Comparison of ENCODE assay signal across 8 mouse cellular contexts in the genomic region with DNA sequence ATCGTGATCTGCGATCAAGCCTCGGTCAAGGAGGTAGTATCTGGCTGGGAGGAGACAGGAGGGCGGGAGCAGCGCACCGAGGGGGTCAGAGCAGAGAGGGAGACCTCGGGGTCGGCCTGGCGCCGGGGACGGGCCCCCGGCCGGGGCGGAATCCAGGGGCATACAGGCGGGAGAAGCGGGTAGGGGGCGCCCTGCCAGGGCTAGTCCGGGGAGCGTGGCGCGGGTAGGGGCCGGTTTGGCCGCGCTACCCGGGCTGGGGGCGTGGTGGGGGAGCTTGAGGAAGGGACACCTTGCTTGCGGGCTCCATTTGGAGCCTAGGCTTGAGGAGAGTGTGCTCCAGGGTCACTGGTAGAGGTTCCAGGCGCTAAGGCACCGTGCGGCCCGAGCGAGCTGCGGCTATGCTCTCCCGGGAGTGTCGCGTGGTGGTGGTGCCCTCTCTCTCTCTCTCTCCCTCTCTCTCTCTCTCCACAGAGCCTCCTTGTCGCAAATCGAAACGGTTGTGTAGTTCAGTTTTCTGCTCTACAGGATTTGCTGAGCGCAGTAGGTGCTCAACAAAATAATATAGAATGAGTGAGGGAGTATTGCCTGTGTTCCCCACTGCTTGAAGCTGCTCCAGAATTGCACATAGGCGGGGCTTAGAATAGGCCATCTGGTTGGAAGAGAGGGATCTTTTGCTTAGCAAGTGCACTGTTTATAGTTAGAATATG. TPM values are rescaled to one million over a fixed set of nuclear protein-coding genes. Genes with fewer than 3 reads are reported as not detected.
DNase-seq lines count a peak whose midpoint lies in the region; ATAC-seq and TF ChIP-seq lines count a peak whose summit lies in the region.
"Had no signal": no experiment of that assay in that cellular context is flagged by ENCODE, and none has a peak within 500 bp of the region (broad histone marks: within the 10 kb centered on the region; RNA-seq: fewer than 3 reads in every experiment).

No protein-coding gene starts in this region.

- peaks cover 14% of the 10 kb centered on the region for H3K79me2 ChIP-seq in CH12.LX (replicated peaks; ENCODE audit: control insufficient read depth, extremely low read depth, insufficient read depth, poor library complexity, severe bottlenecking)

- peaks cover 7 to 28% of the 10 kb centered on the region in 2 experiments; a peak in 3 of 4 replicates for H3K4me1 ChIP-seq in CH12.LX (ENCODE audit: control insufficient read depth in 1 of 2, insufficient read depth in 2 of 2)
- H3K4me1 ChIP-seq in heart, embryonic 15.5 days (replicated peaks), result peaks cover 23% of the 10 kb centered on the region
- H3K4me1 ChIP-seq in limb, embryonic 12.5 days (replicated peaks), result peaks cover 20% of the 10 kb centered on the region
- H3K4me1 ChIP-seq in midbrain, embryonic 15.5 days, result peaks cover 28% of the 10 kb centered on the region
- H3K4me1 ChIP-seq in thymus, adult 2 months (replicated peaks; ENCODE audit: control insufficient read depth, insufficient read depth, low read length), result peaks cover 12% of the 10 kb centered on the region

- WGBS in heart, embryonic 15.5 days, result under 1% methylated on average over 41 of the region's 41 CpGs
- under 1% methylated on average over 38 of the region's 41 CpGs for WGBS in limb, embryonic 12.5 days
- 0% methylated on average over 40 of the region's 41 CpGs for WGBS in midbrain, embryonic 15.5 days
- under 1% methylated on average over 40 of the region's 41 CpGs for WGBS in thymus, adult 2 months

- peak overlapping the region; percentile 68 to 97 (median 92) for H3K4me3 ChIP-seq in CH12.LX (replicated peaks in 1 of 3; ENCODE audit: low read depth in 2 of 3, low read length in 2 of 3, poor library complexity in 1 of 3)
- H3K4me3 ChIP-seq in heart, embryonic 15.5 days, result peak overlapping the region; percentile 96
- peak overlapping the region; percentile 86 for H3K4me3 ChIP-seq in limb, embryonic 12.5 days (replicated peaks)
- peak overlapping the region; percentile 94 for H3K4me3 ChIP-seq in midbrain, embryonic 15.5 days
- peak overlapping the region; percentile 92 for H3K4me3 ChIP-seq in thymus, adult 2 months (ENCODE audit: control insufficient read depth, insufficient read depth, low read length)

- TF ChIP-seq RAD21 in CH12.LX (IDR thresholded peaks at IDR 0.05; ENCODE audit: low read depth, low read length), result no peak

- H3K36me3 ChIP-seq in CH12.LX (replicated peaks in 1 of 2; ENCODE audit: control insufficient read depth in 1 of 2, insufficient read depth in 1 of 2, low read length in 1 of 2), result peaks cover 21 to 47% of the 10 kb centered on the region in 2 experiments
- peaks cover 35% of the 10 kb centered on the region for H3K36me3 ChIP-seq in heart, embryonic 15.5 days
- H3K36me3 ChIP-seq in limb, embryonic 12.5 days, result peaks cover 38% of the 10 kb centered on the region
- peaks cover 24% of the 10 kb centered on the region; the same call in 1 of the 2 replicates for H3K36me3 ChIP-seq in midbrain, embryonic 15.5 days (replicated peaks)
- no peaks in the 10 kb centered on the region; the same call in 1 of the 2 replicates for H3K36me3 ChIP-seq in thymus, adult 2 months (ENCODE audit: control insufficient read depth, insufficient read depth, low read length)

- no peaks in the 10 kb centered on the region for H3K27me3 ChIP-seq in CH12.LX (replicated peaks)
- no peaks in the 10 kb centered on the region for H3K27me3 ChIP-seq in heart, embryonic 15.5 days
- H3K27me3 ChIP-seq in limb, embryonic 12.5 days, result no peaks in the 10 kb centered on the region
- no peaks in the 10 kb centered on the region for H3K27me3 ChIP-seq in midbrain, embryonic 15.5 days (replicated peaks)
- H3K27me3 ChIP-seq in thymus, adult 2 months (ENCODE audit: control insufficient read depth, insufficient read depth, low read length), result no peaks in the 10 kb centered on the region

- ATAC-seq in heart, embryonic 15.5 days (replicated peaks; ENCODE audit: insufficient number of reproducible peaks, insufficient read depth, low FRiP score, low read depth), result peak; percentile 44
- peak; percentile 26 for ATAC-seq in limb, embryonic 12.5 days (ENCODE audit: insufficient number of reproducible peaks, insufficient read depth, low FRiP score, low TSS enrichment, low read depth)
- ATAC-seq in midbrain, embryonic 15.5 days (replicated peaks), result peak; percentile 35

- H3K27ac ChIP-seq in CH12.LX (ENCODE audit: insufficient read depth, low read depth), result peak overlapping the region; percentile 55
- H3K27ac ChIP-seq in heart, embryonic 15.5 days, result peak overlapping the region; percentile 99
- H3K27ac ChIP-seq in limb, embryonic 12.5 days, result peak overlapping the region; percentile 95
- H3K27ac ChIP-seq in midbrain, embryonic 15.5 days, result peak overlapping the region; percentile 93
- H3K27ac ChIP-seq in thymus, adult 2 months (ENCODE audit: control insufficient read depth, insufficient read depth, low read length), result peak overlapping the region; percentile 9; the same call in 1 of the 2 replicates

- DNase-seq in A20 (ENCODE audit: low read depth, low spot score), result peak; percentile 78
- peak; percentile 55 for DNase-seq in CH12.LX (ENCODE audit: extremely low read depth)
- peak; percentile 72 for DNase-seq in embryo, embryonic 10.5 days (ENCODE audit: low spot score)
- DNase-seq in thymus, adult 2 months, result peak; percentile 80

- peak overlapping the region; percentile 82 for H3K4me2 ChIP-seq in CH12.LX (ENCODE audit: insufficient read depth, low read depth, poor library complexity, severe bottlenecking)
- H3K4me2 ChIP-seq in heart, embryonic 15.5 days, result peak overlapping the region; percentile 88
- H3K4me2 ChIP-seq in limb, embryonic 12.5 days, result peak overlapping the region; percentile 71
- peak overlapping the region; percentile 92 for H3K4me2 ChIP-seq in midbrain, embryonic 15.5 days

- H3K9ac ChIP-seq in CH12.LX (ENCODE audit: insufficient read depth, low read depth), result peak overlapping the region; percentile 86
- H3K9ac ChIP-seq in heart, embryonic 15.5 days, result peak overlapping the region; percentile 81
- peak overlapping the region; percentile 86 for H3K9ac ChIP-seq in limb, embryonic 12.5 days (replicated peaks)
- H3K9ac ChIP-seq in midbrain, embryonic 15.5 days, result peak overlapping the region; percentile 97

- in situ Hi-C loops in CH12.LX (cut with MboI; ENCODE audit: low pct_ligation_motif_present, low pct_unique_long_range_greater_than_20kb, low sequenced_read_pairs), result loop anchor here (10.0 kb wide), 1 partner anchor 201 kb away; no protein-coding TSS in a partner anchor

- no peak for TF ChIP-seq EP300 in CH12.LX (IDR thresholded peaks at IDR 0.05; ENCODE audit: low read length)

- no peak for TF ChIP-seq CTCF in CH12.LX (conservative IDR thresholded peaks at IDR 0.05 in 1 of 2, IDR thresholded peaks at IDR 0.05 in 1 of 2; ENCODE audit: low read depth in 2 of 2, low read length in 2 of 2)
- TF ChIP-seq CTCF in thymus, adult 2 months (IDR thresholded peaks at IDR 0.05; ENCODE audit: borderline replicate concordance, control insufficient read depth, extremely low read depth, insufficient read depth, low read length, poor library complexity), result no peak

- H3K9me3 ChIP-seq in CH12.LX (replicated peaks; ENCODE audit: low read length), result no peaks in the 10 kb centered on the region
- no peaks in the 10 kb centered on the region for H3K9me3 ChIP-seq in heart, embryonic 15.5 days (replicated peaks)
- no peaks in the 10 kb centered on the region for H3K9me3 ChIP-seq in limb, embryonic 12.5 days
- no peaks in the 10 kb centered on the region for H3K9me3 ChIP-seq in midbrain, embryonic 15.5 days

- dilution Hi-C loops in CH12.LX (cut with MboI; ENCODE audit: extremely low pct_ligation_motif_present, extremely low pct_unique_long_range_greater_than_20kb, low sequenced_read_pairs), result no loop called here

- TF ChIP-seq POLR2A in CH12.LX (IDR thresholded peaks at IDR 0.05; ENCODE audit: low read depth, low read length), result no peak
- 0 out of 2 replicates have a peak, but pooled peaks have one; percentile 13 for TF ChIP-seq POLR2A in thymus, adult 2 months (IDR thresholded peaks at IDR 0.05; ENCODE audit: control insufficient read depth, extremely low read depth, insufficient read depth, low read length, poor library complexity)

RNA-seq across cellular contexts. Expression of a gene that starts 0.5 kb away (rescaled TPM):
- total RNA-seq in CH12.LX (2012; rRNA removed) (39.6 and 47.3 TPM in 2 replicates), CH12.LX (2014; rRNA removed) (22.4 and 22.8 TPM in 2 replicates)
- 55.7 and 62.2 TPM in 2 replicates for polyA plus RNA-seq in CH12.LX (2012; ENCODE audit: insufficient read length, low read depth)
- 30.0 and 34.9 TPM in 2 replicates for polyA plus RNA-seq in heart, embryonic 15.5 days (2015; fragmentation: Nextera tagmentation; extraction: Ambion mirVana)
- 62.6 and 67.0 TPM in 2 replicates for polyA plus RNA-seq in limb, embryonic 12.5 days (2016; fragmentation: Nextera tagmentation; extraction: Ambion mirVana)
- 45.9 and 48.0 TPM in 2 replicates for polyA plus RNA-seq in midbrain, embryonic 15.5 days (2015; fragmentation: Nextera tagmentation; extraction: Ambion mirVana)
- polyA plus RNA-seq in thymus, adult 2 months (2012; rRNA removed), result 80.5 and 82.1 TPM in 2 replicates

RNA-seq across cellular contexts. Expression of a gene that starts 1.2 kb away (rescaled TPM):
- total RNA-seq in CH12.LX (2012; rRNA removed) (73.2 and 96.6 TPM in 2 replicates), CH12.LX (2014; rRNA removed) (42.3 and 44.0 TPM in 2 replicates)
- polyA plus RNA-seq in CH12.LX (2012; ENCODE audit: insufficient read length, low read depth), result 56.0 and 83.9 TPM in 2 replicates
- polyA plus RNA-seq in heart, embryonic 15.5 days (2015; fragmentation: Nextera tagmentation; extraction: Ambion mirVana), result 119 and 144 TPM in 2 replicates
- polyA plus RNA-seq in limb, embryonic 12.5 days (2016; fragmentation: Nextera tagmentation; extraction: Ambion mirVana), result 134 and 139 TPM in 2 replicates
- polyA plus RNA-seq in midbrain, embryonic 15.5 days (2015; fragmentation: Nextera tagmentation; extraction: Ambion mirVana), result 206 and 232 TPM in 2 replicates
- 128 and 141 TPM in 2 replicates for polyA plus RNA-seq in thymus, adult 2 months (2012; rRNA removed)

RNA-seq across cellular contexts. Expression of a gene that starts 5.9 kb away (rescaled TPM):
- 4.1 and 7.1 TPM in 2 replicates for total RNA-seq in CH12.LX (2012; rRNA removed)
- total RNA-seq in CH12.LX (2014; rRNA removed), result 0.76 and 0.79 TPM in 2 replicates
- 1.8 and 2.0 TPM in 2 replicates for polyA plus RNA-seq in CH12.LX (2012; ENCODE audit: insufficient read length, low read depth)
- polyA plus RNA-seq in heart, embryonic 15.5 days (2015; fragmentation: Nextera tagmentation; extraction: Ambion mirVana), result 0.92 and 4.0 TPM in 2 replicates
- 2.6 and 3.5 TPM in 2 replicates for polyA plus RNA-seq in limb, embryonic 12.5 days (2016; fragmentation: Nextera tagmentation; extraction: Ambion mirVana)
- polyA plus RNA-seq in midbrain, embryonic 15.5 days (2015; fragmentation: Nextera tagmentation; extraction: Ambion mirVana), result 0.41 and 1.3 TPM in 2 replicates
- 6.3 and 9.3 TPM in 2 replicates for polyA plus RNA-seq in thymus, adult 2 months (2012; rRNA removed)
- total RNA-seq: layer of hippocampus, adult 18-20 months had no signal

RNA-seq across cellular contexts. Expression of a gene that starts 21.6 kb away (rescaled TPM):
- total RNA-seq in CH12.LX (2012; rRNA removed), result 364 and 435 TPM in 2 replicates
- 325 and 377 TPM in 2 replicates for total RNA-seq in CH12.LX (2014; rRNA removed)
- 307 and 346 TPM in 2 replicates for polyA plus RNA-seq in CH12.LX (2012; ENCODE audit: insufficient read length, low read depth)
- 164 and 178 TPM in 2 replicates for polyA plus RNA-seq in heart, embryonic 15.5 days (2015; fragmentation: Nextera tagmentation; extraction: Ambion mirVana)
- polyA plus RNA-seq in limb, embryonic 12.5 days (2016; fragmentation: Nextera tagmentation; extraction: Ambion mirVana), result 184 and 190 TPM in 2 replicates
- polyA plus RNA-seq in midbrain, embryonic 15.5 days (2015; fragmentation: Nextera tagmentation; extraction: Ambion mirVana), result 133 and 143 TPM in 2 replicates
- polyA plus RNA-seq in thymus, adult 2 months (2012; rRNA removed), result 196 and 206 TPM in 2 replicates

RNA-seq across cellular contexts. Expression of a gene that starts 21.8 kb away (rescaled TPM):
- total RNA-seq in CH12.LX (2012; rRNA removed) (3.4 and 4.9 TPM in 2 replicates), CH12.LX (2014; rRNA removed) (0.86 and 1.1 TPM in 2 replicates)
- polyA plus RNA-seq in CH12.LX (2012; ENCODE audit: insufficient read length, low read depth), result 2.0 and 2.5 TPM in 2 replicates
- 6.5 and 8.0 TPM in 2 replicates for polyA plus RNA-seq in heart, embryonic 15.5 days (2015; fragmentation: Nextera tagmentation; extraction: Ambion mirVana)
- polyA plus RNA-seq in limb, embryonic 12.5 days (2016; fragmentation: Nextera tagmentation; extraction: Ambion mirVana), result 37.4 and 38.0 TPM in 2 replicates
- polyA plus RNA-seq in midbrain, embryonic 15.5 days (2015; fragmentation: Nextera tagmentation; extraction: Ambion mirVana), result 37.0 and 37.7 TPM in 2 replicates
- polyA plus RNA-seq in thymus, adult 2 months (2012; rRNA removed), result 22.0 and 24.2 TPM in 2 replicates

Comparison
In these comparisons a context has a peak if more than half of its experiments do, and no peak if none do; other contexts are left out.
1. Peak in every context shown above with its lines: DNase-seq, ATAC-seq, H3K4me3 ChIP-seq and H3K27ac ChIP-seq.
2. H3K27ac ChIP-seq: peak in every context shown above with its lines; median percentile 99 in heart, embryonic 15.5 days; 95 in limb, embryonic 12.5 days; 93 in midbrain, embryonic 15.5 days; 55 in CH12.LX; 9 in thymus, adult 2 months.